Mouse (Mus musculus) neural tube, embryonic 13.5 days (tissue): ENCODE measurements around the gene Opalin. TPM values are rescaled to one million over a fixed set of nuclear protein-coding genes. Genes with fewer than 3 reads are reported as not detected.

ENCODE experiments used
- ATAC-seq: fragments of 200-750 bp; cut with Nextera tagmentation; 2 replicates; pipeline ENCODE4 v1.8.0; 2017; ENCODE audit warnings: low read depth, mild to moderate bottlenecking, moderate TSS enrichment, moderate library complexity
- H3K27ac ChIP-seq: fragments of 300-500 bp; sonication (generic); replicated peaks from 2 replicates; pipeline ENCODE4 v1.5.1; 2015; ENCODE audit warnings: moderate library complexity, mild to moderate bottlenecking, inconsistent platforms
- H3K27me3 ChIP-seq: fragments of 300-500 bp; sonication (generic); 2 replicates; pipeline ENCODE4 v1.6.1; 2015; ENCODE audit warnings: mild to moderate bottlenecking, inconsistent platforms
- H3K36me3 ChIP-seq: fragments of 300-500 bp; sonication (generic); 2 replicates; pipeline ENCODE4 v1.6.1; 2015; ENCODE audit warnings: mild to moderate bottlenecking, inconsistent platforms
- H3K4me1 ChIP-seq: fragments of 300-500 bp; sonication (generic); replicated peaks from 2 replicates; pipeline ENCODE4 v1.6.1; 2015; ENCODE audit warnings: inconsistent platforms
- H3K4me2 ChIP-seq: fragments of 300-500 bp; sonication (generic); 2 replicates; pipeline ENCODE4 v1.6.1; 2015; ENCODE audit warnings: inconsistent platforms, mild to moderate bottlenecking, moderate library complexity
- H3K4me3 ChIP-seq: fragments of 300-500 bp; sonication (generic); 2 replicates; pipeline ENCODE4 v1.5.1; 2015; ENCODE audit warnings: mild to moderate bottlenecking, inconsistent platforms
- H3K9ac ChIP-seq: fragments of 300-500 bp; sonication (generic); 2 replicates; pipeline ENCODE4 v1.6.1; 2015; ENCODE audit warnings: moderate library complexity, mild to moderate bottlenecking, inconsistent platforms
- H3K9me3 ChIP-seq: fragments of 300-500 bp; sonication (generic); 2 replicates; pipeline ENCODE4 v1.6.1; 2016; ENCODE audit warnings: inconsistent platforms
- WGBS: fragments of 180-500 bp; shearing (Covaris S2); methylation state at CpG from one replicate; pipeline ENCODE4 v1.1.7; 2015; 5-methylcytosine and 5-hydroxymethylcytosine counted together
- polyA plus RNA-seq: library from polyadenylated mRNA; unstranded; fragments of >200 nt; fragmentation: Nextera tagmentation; extraction: Ambion mirVana; gene quantifications from 2 replicates; pipeline ENCODE4 v1.2.1, GENCODE M21; 2015

Gene Opalin
- polyA plus RNA-seq, 1 experiment from 2014 or later, result not detected

DNA sequence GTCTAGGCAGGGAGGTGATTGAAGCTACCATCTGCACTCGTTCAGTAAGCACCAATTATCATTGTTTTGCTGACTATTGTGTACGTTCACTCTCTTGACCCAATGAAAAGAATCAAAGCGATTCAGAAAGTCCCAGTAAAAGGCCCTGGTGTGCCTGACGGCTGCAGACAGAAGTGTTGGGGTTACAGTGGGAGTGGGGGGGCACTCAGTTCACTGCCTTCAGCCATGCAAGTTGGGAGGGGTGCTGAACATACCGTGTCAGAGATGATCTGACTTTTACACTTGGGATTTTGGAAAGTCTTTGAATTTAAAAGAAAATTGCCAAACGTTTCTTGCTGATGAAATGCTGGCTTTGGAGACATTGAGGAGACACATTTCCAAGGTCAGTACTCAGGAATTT is 46.8 kb downstream of the Opalin start:
- WGBS, result 41% methylated on average over 6 of the region's 6 CpGs
- H3K4me2 ChIP-seq, result no peak overlapping the region
- ATAC-seq, result no peak

DNA sequence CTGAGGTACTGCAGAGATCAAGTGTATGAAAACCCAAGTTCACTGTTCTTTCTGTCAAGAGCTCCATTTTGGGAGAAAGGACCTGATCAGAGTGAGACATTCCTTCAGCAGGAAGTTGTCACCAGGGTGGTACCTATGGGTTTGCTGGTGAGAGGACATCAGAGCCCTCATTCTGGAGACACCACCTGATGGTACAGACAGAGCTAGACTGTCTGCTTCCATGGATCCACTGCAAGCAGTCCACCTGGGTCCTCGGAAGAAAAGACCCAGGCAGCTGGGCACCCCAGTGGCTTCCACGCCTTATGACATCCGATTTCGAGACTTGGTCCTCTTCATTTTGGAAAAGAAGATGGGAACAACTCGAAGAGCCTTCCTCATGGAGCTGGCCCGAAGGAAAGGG is 47.7 kb downstream of the Opalin start, which contains the start of gene Dntt:
Gene Dntt (plus strand): TSS at position 57 of the 400 bp plus-strand sequence.
- WGBS, result 92% methylated on average over 6 of the region's 6 CpGs
- H3K9me3 ChIP-seq, result no peaks in the 10 kb centered on the region
- H3K4me2 ChIP-seq, result no peak within 1 kb of the TSS
- H3K36me3 ChIP-seq, result no peaks in the 10 kb centered on the region
- no peak for ATAC-seq
- no peak within 1 kb of the TSS for H3K27ac ChIP-seq
- H3K27me3 ChIP-seq, result no peaks in the 10 kb centered on the region
- H3K4me1 ChIP-seq, result no peaks in the 10 kb centered on the region
- H3K4me3 ChIP-seq, result no peak within 1 kb of the TSS
- H3K9ac ChIP-seq, result no peak within 1 kb of the TSS

More for the DNA sequence above, 46.8 kb downstream of the Opalin start:
- H3K27me3 ChIP-seq, result no peaks in the 10 kb centered on the region
- no peaks in the 10 kb centered on the region for H3K4me1 ChIP-seq
- H3K9me3 ChIP-seq, result no peaks in the 10 kb centered on the region
- H3K4me3 ChIP-seq, result no peak overlapping the region
- H3K27ac ChIP-seq, result no peak overlapping the region
- H3K36me3 ChIP-seq, result no peaks in the 10 kb centered on the region
- no peak overlapping the region for H3K9ac ChIP-seq

DNA sequence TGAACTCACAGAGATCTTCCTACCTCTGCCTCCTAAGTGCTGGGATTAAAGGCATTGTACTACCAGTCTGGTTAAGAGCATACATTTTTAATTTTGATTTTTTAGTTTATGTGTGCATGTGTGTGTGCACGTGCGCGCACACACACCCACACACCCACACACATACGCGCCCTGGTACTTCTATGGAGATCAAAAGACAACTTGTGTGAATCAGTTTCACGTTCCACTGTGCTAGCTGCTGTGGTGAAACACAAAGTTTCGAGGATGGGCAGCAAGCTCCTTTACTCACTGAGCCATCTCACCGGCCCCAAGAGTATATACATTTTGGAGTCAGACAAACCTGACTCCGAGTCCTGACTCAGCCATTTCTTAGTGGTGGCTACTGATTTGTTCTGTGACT is 49.3 kb downstream of the Opalin start:
- Histone ChIP-seq H3K4me2 (no peak overlapping the region), H3K27ac (no peak overlapping the region), H3K36me3 (no peaks in the 10 kb centered on the region), H3K4me1 (no peaks in the 10 kb centered on the region), H3K9ac (no peak overlapping the region), H3K27me3 (no peaks in the 10 kb centered on the region), H3K9me3 (no peaks in the 10 kb centered on the region), H3K4me3 (no peak overlapping the region)
- no peak for ATAC-seq
- WGBS, result 93% methylated on average over 9 of the region's 9 CpGs

DNA sequence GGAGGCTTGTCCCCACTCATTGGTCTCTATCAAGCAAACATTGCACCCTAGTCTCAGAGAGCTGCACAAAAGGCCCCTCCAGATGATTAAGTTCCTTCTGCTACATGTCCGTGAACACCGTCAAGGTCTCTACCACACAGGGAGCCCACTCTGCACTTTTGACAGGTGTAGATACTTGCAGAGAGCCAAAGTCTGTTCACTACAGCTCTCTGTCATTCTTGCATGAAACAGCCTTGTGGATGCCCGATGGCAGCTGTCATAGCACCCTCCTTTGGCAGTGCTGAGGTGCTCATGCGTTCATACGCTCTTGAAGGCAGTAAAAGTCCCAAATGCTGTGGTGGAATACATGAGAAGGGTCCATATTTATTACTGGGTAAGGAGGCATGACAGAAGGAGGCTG is 49.9 kb downstream of the Opalin start:
- Histone ChIP-seq H3K9me3 (no peaks in the 10 kb centered on the region), H3K27me3 (no peaks in the 10 kb centered on the region), H3K27ac (no peak overlapping the region), H3K36me3 (no peaks in the 10 kb centered on the region), H3K4me2 (no peak overlapping the region), H3K4me3 (no peak overlapping the region), H3K4me1 (no peaks in the 10 kb centered on the region), H3K9ac (no peak overlapping the region)
- 88% methylated on average over 5 of the region's 5 CpGs for WGBS
- ATAC-seq, result no peak

DNA sequence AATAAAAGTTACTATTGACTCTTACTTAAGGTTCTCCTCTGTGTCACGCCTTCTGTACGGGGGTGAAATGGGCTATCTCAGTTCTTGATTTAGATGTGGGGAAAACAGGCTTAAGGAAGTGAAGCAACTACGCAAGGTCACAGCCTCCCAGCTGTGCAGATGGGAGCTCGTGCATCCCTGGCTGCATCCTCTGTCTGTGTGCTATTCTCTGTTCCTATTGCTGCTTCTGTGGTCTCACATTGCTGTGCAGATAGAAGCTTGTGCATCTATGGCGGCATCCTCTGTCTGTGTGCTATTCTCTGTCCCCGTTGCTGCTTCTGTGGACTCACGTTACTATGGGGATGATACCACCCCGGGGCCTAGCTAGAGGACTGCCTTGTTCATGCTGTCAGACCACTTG is 50.4 kb downstream of the Opalin start:
- 83% methylated on average over 8 of the region's 8 CpGs for WGBS

DNA sequence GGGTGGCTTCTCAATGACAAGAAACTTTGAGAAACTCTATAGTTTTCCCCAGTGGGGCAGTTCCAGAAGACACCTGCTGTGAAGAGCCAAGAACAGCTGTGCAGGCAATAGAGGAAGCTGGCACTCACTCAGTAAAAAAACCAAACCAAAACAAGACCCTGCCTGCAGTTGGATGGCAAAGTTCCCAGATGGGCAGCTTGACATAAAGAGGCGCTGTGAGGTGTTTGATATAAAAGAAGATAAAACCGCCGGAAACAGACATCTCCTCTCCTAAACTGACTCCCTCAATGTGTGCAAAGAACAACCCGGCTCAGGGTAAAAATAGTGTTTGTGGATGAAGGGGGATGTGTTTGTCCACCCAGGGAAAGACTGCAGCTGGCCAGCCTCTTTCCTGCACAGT is 54.7 kb downstream of the Opalin start:
- Histone ChIP-seq H3K9ac (no peak overlapping the region), H3K27ac (no peak overlapping the region), H3K4me3 (no peak overlapping the region), H3K4me1 (no peaks in the 10 kb centered on the region), H3K27me3 (no peaks in the 10 kb centered on the region), H3K36me3 (no peaks in the 10 kb centered on the region), H3K4me2 (no peak overlapping the region), H3K9me3 (no peaks in the 10 kb centered on the region)
- 72% methylated on average over 4 of the region's 4 CpGs for WGBS
- ATAC-seq, result no peak

More for the DNA sequence above, 50.4 kb downstream of the Opalin start:
- no peaks in the 10 kb centered on the region for H3K27me3 ChIP-seq
- ATAC-seq, result no peak
- no peak overlapping the region for H3K4me2 ChIP-seq
- H3K36me3 ChIP-seq, result no peaks in the 10 kb centered on the region
- no peak overlapping the region for H3K27ac ChIP-seq
- H3K4me1 ChIP-seq, result no peaks in the 10 kb centered on the region
- no peak overlapping the region for H3K4me3 ChIP-seq
- H3K9ac ChIP-seq, result no peak overlapping the region
- no peaks in the 10 kb centered on the region for H3K9me3 ChIP-seq

DNA sequence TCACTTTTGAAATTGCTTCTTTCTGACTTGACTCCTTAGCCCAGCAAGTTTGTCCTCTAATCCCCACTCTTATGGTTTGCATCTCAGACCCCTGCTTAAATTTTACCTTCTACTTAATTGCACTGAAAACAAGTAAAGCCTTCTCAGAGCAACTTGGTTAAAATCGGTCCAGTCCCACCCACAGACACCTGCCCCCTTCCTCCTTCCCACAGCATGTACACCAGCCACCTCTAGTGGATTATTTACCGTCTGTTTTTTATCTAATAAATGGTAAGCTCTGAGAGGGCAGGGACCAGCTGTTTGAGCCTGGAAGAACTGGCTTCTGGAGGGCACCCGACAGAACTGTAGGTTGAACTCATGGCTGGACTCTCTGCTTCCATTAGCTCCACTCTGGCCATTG is 56.4 kb downstream of the Opalin start:
- no peak overlapping the region for H3K27ac ChIP-seq
- ATAC-seq, result no peak
- H3K9ac ChIP-seq, result no peak overlapping the region
- 83% methylated on average over 3 of the region's 3 CpGs for WGBS
- H3K4me2 ChIP-seq, result no peak overlapping the region
- H3K9me3 ChIP-seq, result no peaks in the 10 kb centered on the region
- no peaks in the 10 kb centered on the region for H3K27me3 ChIP-seq
- no peaks in the 10 kb centered on the region for H3K36me3 ChIP-seq
- H3K4me1 ChIP-seq, result peaks cover 4% of the 10 kb centered on the region
- H3K4me3 ChIP-seq, result no peak overlapping the region

DNA sequence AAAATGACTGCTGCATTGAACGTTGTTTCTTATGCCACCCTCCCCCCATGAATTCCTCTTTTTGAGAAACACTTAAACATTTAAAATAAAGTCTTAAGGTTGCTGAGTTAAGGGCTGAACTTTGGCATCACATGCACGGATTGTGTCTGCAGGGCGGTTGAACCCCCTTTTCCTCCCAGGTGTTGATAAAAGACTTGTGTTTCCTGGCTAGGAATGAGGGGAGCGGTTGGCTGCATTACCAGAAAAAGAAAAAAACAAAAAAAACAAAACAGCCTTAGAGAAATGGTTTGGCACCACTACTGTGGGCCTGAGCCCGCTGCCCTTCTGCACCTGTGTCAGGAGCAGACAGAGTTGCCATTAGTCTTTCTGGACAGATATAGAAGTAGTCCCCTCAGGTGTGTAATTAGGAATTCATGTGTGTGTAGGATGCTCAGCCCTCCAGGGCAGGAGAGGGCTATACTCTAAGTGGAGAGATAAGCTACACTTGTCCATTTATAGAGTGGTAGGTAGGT is 57.7 kb downstream of the Opalin start:
- H3K4me2 ChIP-seq, result no peak overlapping the region
- H3K9me3 ChIP-seq, result no peaks in the 10 kb centered on the region
- no peak overlapping the region for H3K9ac ChIP-seq
- no peak for ATAC-seq
- H3K4me1 ChIP-seq, result peaks cover 4% of the 10 kb centered on the region
- no peaks in the 10 kb centered on the region for H3K36me3 ChIP-seq
- no peak overlapping the region for H3K27ac ChIP-seq
- H3K4me3 ChIP-seq, result no peak overlapping the region
- H3K27me3 ChIP-seq, result 0 out of 2 replicates have a peak, but pooled peaks cover 3% of the 10 kb centered on the region
- WGBS, result 84% methylated on average over 5 of the region's 5 CpGs

DNA sequence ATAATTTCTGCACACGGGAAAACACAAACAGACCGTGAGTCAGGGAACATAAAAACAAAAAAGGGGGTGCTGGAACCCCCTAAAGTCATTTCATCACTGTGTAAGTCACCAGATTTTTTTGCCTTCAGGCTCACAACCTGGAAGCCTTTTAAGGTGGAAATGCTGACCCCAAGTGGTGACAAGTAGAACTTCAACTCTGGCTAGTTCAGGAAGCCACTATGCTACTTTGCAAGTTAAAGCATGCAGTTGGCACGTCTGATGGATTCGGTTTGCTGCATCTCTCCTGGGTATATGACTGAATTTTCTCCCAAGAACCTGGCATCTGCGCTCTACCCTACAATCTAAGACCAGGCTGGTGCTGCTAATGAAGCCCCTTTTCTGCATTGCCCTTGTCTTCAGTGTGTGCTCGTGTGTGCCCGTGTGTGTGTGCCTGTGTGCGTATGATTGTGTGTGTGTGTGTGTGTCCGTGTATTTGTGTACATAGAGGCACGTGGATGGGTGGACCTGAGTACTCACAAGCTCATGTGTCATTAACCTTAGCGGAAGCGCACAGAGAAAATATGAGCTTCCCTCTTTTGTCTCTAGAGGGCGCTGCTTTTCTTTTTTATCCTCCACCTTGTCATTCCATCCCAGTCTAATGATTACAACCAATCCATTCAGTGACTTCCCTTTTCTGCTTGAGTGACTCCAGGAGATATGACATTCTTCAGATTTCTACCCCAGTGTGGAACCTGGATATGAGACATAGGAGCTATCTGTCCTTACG is 60.8 kb downstream of the Opalin start:
- peak; percentile 59; the same call in 1 of the 2 replicates for ATAC-seq

DNA sequence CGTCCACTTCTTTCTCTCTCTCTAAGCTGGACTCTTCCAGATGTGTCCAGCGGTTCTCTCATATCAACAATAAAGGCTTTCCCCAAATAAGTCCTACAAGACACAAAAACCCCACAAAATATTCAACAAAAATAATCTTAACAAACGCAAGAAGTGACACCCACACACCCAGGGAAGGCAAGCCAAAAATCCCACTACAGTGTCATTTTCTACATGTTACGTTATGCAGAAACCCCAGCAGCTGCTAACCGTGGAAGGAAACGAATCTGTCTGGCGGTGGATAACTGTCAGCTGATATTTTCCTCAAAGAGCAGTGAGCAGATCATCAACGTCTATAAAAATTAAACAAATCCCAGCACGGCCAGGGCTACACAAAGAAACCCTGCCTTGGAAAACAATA is 62.9 kb downstream of the Opalin start:
- ATAC-seq, result no peak
- no peaks in the 10 kb centered on the region for H3K9me3 ChIP-seq
- no peak overlapping the region for H3K9ac ChIP-seq
- H3K4me3 ChIP-seq, result no peak overlapping the region
- no peaks in the 10 kb centered on the region for H3K36me3 ChIP-seq
- H3K27ac ChIP-seq, result no peak overlapping the region
- H3K4me2 ChIP-seq, result no peak overlapping the region
- H3K4me1 ChIP-seq, result peaks cover 4% of the 10 kb centered on the region
- 46% methylated on average over 9 of the region's 9 CpGs for WGBS
- H3K27me3 ChIP-seq, result peaks cover 13% of the 10 kb centered on the region

More for the DNA sequence above, 60.8 kb downstream of the Opalin start:
- H3K9me3 ChIP-seq, result no peaks in the 10 kb centered on the region
- no peak overlapping the region for H3K27ac ChIP-seq
- peaks cover 13% of the 10 kb centered on the region for H3K27me3 ChIP-seq
- H3K36me3 ChIP-seq, result no peaks in the 10 kb centered on the region
- H3K4me3 ChIP-seq, result 0 out of 2 replicates have a peak overlapping the region, but pooled peaks have one; percentile 5
- 19% methylated on average over 14 of the region's 14 CpGs for WGBS
- peak overlapping the region; percentile 47; the same call in 1 of the 2 replicates for H3K9ac ChIP-seq
- peaks cover 4% of the 10 kb centered on the region for H3K4me1 ChIP-seq
- H3K4me2 ChIP-seq, result peak overlapping the region; percentile 51

DNA sequence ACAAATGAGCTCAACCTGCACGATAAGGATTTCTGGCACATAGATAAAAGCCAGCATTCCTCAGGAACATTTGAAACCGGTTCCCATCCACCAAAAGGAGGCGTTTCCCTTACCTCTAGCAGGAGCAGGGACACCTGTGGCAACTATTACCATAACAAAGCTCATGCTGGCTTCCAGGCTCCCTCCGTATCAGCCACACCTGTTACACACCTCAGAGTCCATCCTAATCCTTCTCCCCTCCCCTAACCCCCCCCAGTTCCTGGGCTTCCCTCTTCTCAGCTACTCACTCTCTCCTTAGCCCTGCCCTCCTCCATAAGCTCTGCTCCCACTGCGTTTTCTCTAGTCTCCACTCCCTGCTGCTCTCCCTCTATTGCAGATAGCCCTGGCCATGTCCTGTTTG is 63.3 kb downstream of the Opalin start:
- WGBS, result 11% methylated on average over 5 of the region's 5 CpGs
- no peaks in the 10 kb centered on the region for H3K9me3 ChIP-seq
- H3K9ac ChIP-seq, result no peak overlapping the region
- no peak overlapping the region for H3K4me2 ChIP-seq
- peaks cover 13% of the 10 kb centered on the region for H3K27me3 ChIP-seq
- no peak overlapping the region for H3K4me3 ChIP-seq
- ATAC-seq, result no peak
- H3K36me3 ChIP-seq, result no peaks in the 10 kb centered on the region
- H3K27ac ChIP-seq, result no peak overlapping the region
- peaks cover 4% of the 10 kb centered on the region for H3K4me1 ChIP-seq
